Mouse (Mus musculus): Measurements from ENCODE around the gene Olfr569. TPM values are rescaled to one million over a fixed set of nuclear protein-coding genes. Genes with fewer than 3 reads are reported as not detected.

Gene Olfr569
- not detected in 2 replicates for polyA plus RNA-seq (2015; fragmentation: Nextera tagmentation; extraction: Ambion mirVana)

- Histone ChIP-seq H3K27ac (replicated peaks) (no peak within 1 kb of the TSS), H3K9ac (no peak within 1 kb of the TSS), H3K4me3 (no peak within 1 kb of the TSS), H3K9me3 (no peaks in the 10 kb centered on the region), H3K4me2 (no peak within 1 kb of the TSS), H3K27me3 (no peaks in the 10 kb centered on the region), H3K36me3 (no peaks in the 10 kb centered on the region), H3K4me1 (replicated peaks) (no peaks in the 10 kb centered on the region)
- 78% methylated on average over 3 of the region's 3 CpGs for WGBS
- ATAC-seq (ENCODE audit: low FRiP score, low read depth), result no peak
Measured at GRCm38 (mm10) chr7:102890782-102891181, at the start of gene Olfr569. TSS of gene Olfr569 (minus strand) at chr7:102890882.

- Histone ChIP-seq H3K4me1 (replicated peaks) (no peaks in the 10 kb centered on the region), H3K27ac (replicated peaks) (no peak overlapping the region), H3K36me3 (no peaks in the 10 kb centered on the region), H3K4me2 (no peak overlapping the region), H3K9ac (no peak overlapping the region), H3K4me3 (no peak overlapping the region), H3K27me3 (no peaks in the 10 kb centered on the region), H3K9me3 (no peaks in the 10 kb centered on the region)
- 76% methylated on average over 3 of the region's 3 CpGs for WGBS
- no peak for ATAC-seq (ENCODE audit: low FRiP score, low read depth)
Measured at GRCm38 (mm10) chr7:102927105-102927504, 36.4 kb upstream of the Olfr569 start.

GRCm38 (mm10) chr7:102924109-102924508, 33.4 kb upstream of the Olfr569 start, which contains the start of gene Olfr572:
TSS of gene Olfr572 (plus strand) at chr7:102924409.
- ATAC-seq (ENCODE audit: low FRiP score, low read depth), result no peak
- 65% methylated on average over 1 of the region's 1 CpGs for WGBS
- Histone ChIP-seq H3K4me3 (no peak within 1 kb of the TSS), H3K9ac (no peak within 1 kb of the TSS), H3K4me1 (replicated peaks) (no peaks in the 10 kb centered on the region), H3K27ac (replicated peaks) (no peak within 1 kb of the TSS), H3K36me3 (no peaks in the 10 kb centered on the region), H3K4me2 (no peak within 1 kb of the TSS), H3K9me3 (no peaks in the 10 kb centered on the region), H3K27me3 (no peaks in the 10 kb centered on the region)

- no peaks in the 10 kb centered on the region for H3K9me3 ChIP-seq
- ATAC-seq (ENCODE audit: low FRiP score, low read depth), result peak; percentile 79; the same call in 1 of the 2 replicates
- no peak overlapping the region for H3K4me2 ChIP-seq
- H3K4me3 ChIP-seq, result no peak overlapping the region
- H3K27ac ChIP-seq (replicated peaks), result no peak overlapping the region
- WGBS, result 24% methylated on average over 1 of the region's 1 CpGs
- H3K36me3 ChIP-seq, result no peaks in the 10 kb centered on the region
- no peak overlapping the region for H3K9ac ChIP-seq
- no peaks in the 10 kb centered on the region for H3K4me1 ChIP-seq (replicated peaks)
- H3K27me3 ChIP-seq, result no peaks in the 10 kb centered on the region
Measured at GRCm38 (mm10) chr7:102919632-102920031, 28.9 kb upstream of the Olfr569 start.

- no peak within 1 kb of the TSS for H3K4me2 ChIP-seq
- H3K27me3 ChIP-seq, result no peaks in the 10 kb centered on the region
- no peaks in the 10 kb centered on the region for H3K9me3 ChIP-seq
- no peak for ATAC-seq (ENCODE audit: low FRiP score, low read depth)
- no peak within 1 kb of the TSS for H3K27ac ChIP-seq (replicated peaks)
- no peak within 1 kb of the TSS for H3K9ac ChIP-seq
- WGBS, result 64% methylated on average over 4 of the region's 4 CpGs
- no peaks in the 10 kb centered on the region for H3K4me1 ChIP-seq (replicated peaks)
- no peak within 1 kb of the TSS for H3K4me3 ChIP-seq
- H3K36me3 ChIP-seq, result no peaks in the 10 kb centered on the region
Measured at GRCm38 (mm10) chr7:102917032-102917875, 26.6 kb upstream of the Olfr569 start, which contains the start of gene Olfr571. TSS of gene Olfr571 (minus strand) at chr7:102917536.

- Histone ChIP-seq H3K4me2 (no peak overlapping the region), H3K4me3 (no peak overlapping the region)
- WGBS, result 87% methylated on average over 5 of the region's 5 CpGs
Measured at GRCm38 (mm10) chr7:102916405-102916804, 25.7 kb upstream of the Olfr569 start.

GRCm38 (mm10) chr7:102915261-102915660, 24.6 kb upstream of the Olfr569 start:
- Histone ChIP-seq H3K27me3 (no peaks in the 10 kb centered on the region), H3K9ac (no peak overlapping the region), H3K4me1 (replicated peaks) (no peaks in the 10 kb centered on the region), H3K4me3 (no peak overlapping the region), H3K9me3 (no peaks in the 10 kb centered on the region), H3K36me3 (no peaks in the 10 kb centered on the region), H3K27ac (replicated peaks) (no peak overlapping the region), H3K4me2 (no peak overlapping the region)
- no peak for ATAC-seq (ENCODE audit: low FRiP score, low read depth)
- 53% methylated on average over 1 of the region's 1 CpGs for WGBS

More at GRCm38 (mm10) chr7:102916405-102916804, 25.7 kb upstream of the Olfr569 start:
- Histone ChIP-seq H3K9ac (no peak overlapping the region), H3K27ac (replicated peaks) (no peak overlapping the region), H3K27me3 (no peaks in the 10 kb centered on the region), H3K4me1 (replicated peaks) (no peaks in the 10 kb centered on the region), H3K36me3 (no peaks in the 10 kb centered on the region), H3K9me3 (no peaks in the 10 kb centered on the region)
- ATAC-seq (ENCODE audit: low FRiP score, low read depth), result no peak

- H3K4me2 ChIP-seq, result no peak within 1 kb of the TSS
- H3K36me3 ChIP-seq, result no peaks in the 10 kb centered on the region
- H3K9me3 ChIP-seq, result no peaks in the 10 kb centered on the region
- no peak within 1 kb of the TSS for H3K4me3 ChIP-seq
- no peak for ATAC-seq (ENCODE audit: low FRiP score, low read depth)
- H3K27ac ChIP-seq (replicated peaks), result no peak within 1 kb of the TSS
- H3K9ac ChIP-seq, result no peak within 1 kb of the TSS
- no peaks in the 10 kb centered on the region for H3K4me1 ChIP-seq (replicated peaks)
- no peaks in the 10 kb centered on the region for H3K27me3 ChIP-seq
Measured at GRCm38 (mm10) chr7:102876822-102877221, 13.9 kb downstream of the Olfr569 start, which contains the start of gene Olfr568. TSS of gene Olfr568 (plus strand) at chr7:102877122.

GRCm38 (mm10) chr7:102858665-102859064, 32.0 kb downstream of the Olfr569 start, which contains the start of gene Olfr566:
TSS of gene Olfr566 (minus strand) at chr7:102858765.
- no peaks in the 10 kb centered on the region for H3K36me3 ChIP-seq
- 79% methylated on average over 1 of the region's 1 CpGs for WGBS
- no peak within 1 kb of the TSS for H3K9ac ChIP-seq
- ATAC-seq (ENCODE audit: low FRiP score, low read depth), result no peak
- H3K4me3 ChIP-seq, result no peak within 1 kb of the TSS
- no peak within 1 kb of the TSS for H3K27ac ChIP-seq (replicated peaks)
- H3K9me3 ChIP-seq, result no peaks in the 10 kb centered on the region
- H3K27me3 ChIP-seq, result no peaks in the 10 kb centered on the region
- H3K4me2 ChIP-seq, result no peak within 1 kb of the TSS
- no peaks in the 10 kb centered on the region for H3K4me1 ChIP-seq (replicated peaks)

GRCm38 (mm10) chr7:102855807-102856206, 34.9 kb downstream of the Olfr569 start:
- Histone ChIP-seq H3K4me1 (replicated peaks) (no peaks in the 10 kb centered on the region), H3K9ac (no peak overlapping the region), H3K9me3 (no peaks in the 10 kb centered on the region)

More at GRCm38 (mm10) chr7:102855807-102856206, 34.9 kb downstream of the Olfr569 start:
- Histone ChIP-seq H3K27me3 (no peaks in the 10 kb centered on the region), H3K27ac (replicated peaks) (no peak overlapping the region), H3K36me3 (no peaks in the 10 kb centered on the region), H3K4me2 (no peak overlapping the region), H3K4me3 (no peak overlapping the region)
- no peak for ATAC-seq (ENCODE audit: low FRiP score, low read depth)

All from hindbrain, embryonic 15.5 days (tissue).